Mouse (Mus musculus): Measurements from ENCODE around the gene H2al1d.
"Not testable (repeated sequence)": the region's sequence is repeated elsewhere in the genome, so short reads cannot be mapped to it uniquely, and the experiment has no call there.

Gene H2al1d

DNA sequence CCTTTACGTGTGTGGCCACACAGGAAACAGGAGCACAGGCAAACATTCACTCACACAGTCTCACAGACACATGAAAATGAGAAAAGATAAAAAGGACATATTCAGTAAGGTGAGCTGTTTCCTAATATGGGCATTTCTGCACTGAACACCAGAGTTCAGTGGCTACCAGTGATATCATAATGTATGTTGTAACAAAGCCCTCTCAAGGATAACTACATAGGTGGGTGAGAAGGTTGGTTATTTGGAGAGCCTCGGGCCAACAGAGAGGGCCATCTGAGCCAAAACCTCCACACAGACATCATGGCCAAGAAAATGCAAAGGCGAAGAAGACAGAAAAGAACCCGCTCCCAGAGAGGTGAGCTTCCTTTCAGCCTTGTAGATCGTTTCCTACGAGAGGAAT lies at the start of gene H2al1d:
Gene H2al1d, plus strand, starts transcription at position 301 of the 400 bp plus-strand sequence.
- DNase-seq (ENCODE audit: low spot score in 2 of 2), result not testable (repeated sequence)

DNA sequence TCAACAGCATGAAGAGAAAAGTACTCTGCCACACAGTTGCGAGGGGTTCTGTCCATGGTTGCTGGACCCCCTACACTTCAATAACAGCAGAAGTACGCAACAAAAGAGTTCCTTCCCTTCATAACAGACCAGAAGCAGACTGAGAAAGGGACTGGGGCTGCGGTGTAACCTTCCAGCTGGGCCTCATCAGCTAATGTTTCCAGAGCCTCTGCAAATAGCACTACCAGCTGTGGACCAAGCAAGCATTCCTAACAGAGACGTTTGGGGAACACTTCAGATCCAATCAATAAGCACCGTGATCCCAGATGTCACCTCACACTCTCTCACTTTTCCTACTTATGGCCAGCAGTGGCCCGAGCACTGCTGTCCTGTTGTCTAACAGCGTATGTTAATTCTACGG lies 43.7 kb upstream of the H2al1d start:
- no peak for DNase-seq (ENCODE audit: low spot score in 2 of 2)

DNA sequence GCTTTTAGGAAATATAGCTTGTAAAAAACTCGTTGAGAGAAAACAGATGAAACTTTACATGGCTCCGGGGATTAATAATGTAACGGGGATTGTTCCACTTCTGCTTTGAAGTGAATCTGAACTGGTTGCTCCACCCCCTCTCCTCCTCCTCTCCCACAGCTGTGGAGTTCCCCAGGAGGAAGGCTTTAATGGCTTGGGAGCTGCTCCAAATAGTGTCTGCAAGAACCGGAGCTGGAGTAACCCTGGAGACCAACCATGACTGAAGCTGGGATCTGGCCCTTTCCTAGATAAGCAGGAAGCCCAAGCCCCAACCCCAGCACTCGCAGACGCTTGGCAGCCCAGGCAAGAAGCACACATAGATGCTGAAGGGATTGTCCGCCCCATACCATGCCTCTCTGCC lies 40.8 kb upstream of the H2al1d start:
- no peak for DNase-seq (ENCODE audit: low spot score in 2 of 2)

DNA sequence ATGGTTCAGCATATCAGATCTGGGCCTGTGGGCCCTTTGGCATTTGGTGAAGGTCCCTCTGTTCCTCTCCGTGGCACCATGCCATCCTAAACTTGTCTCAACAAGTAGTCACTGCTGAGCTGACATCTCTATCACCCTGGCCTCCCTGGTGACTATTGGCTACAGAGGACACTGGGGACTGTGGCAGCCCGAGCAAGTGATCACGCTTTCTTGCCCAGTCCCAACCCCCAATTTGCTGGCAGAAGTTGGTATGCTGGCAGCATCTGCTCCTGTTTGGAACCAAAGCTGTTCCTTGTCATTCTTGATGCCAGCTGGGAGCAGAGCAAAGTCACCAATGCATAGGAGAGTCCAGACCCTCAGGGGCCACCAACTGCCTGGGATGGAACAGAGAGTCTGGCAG lies 39.5 kb upstream of the H2al1d start:
- no peak for DNase-seq (ENCODE audit: low spot score in 2 of 2)

DNA sequence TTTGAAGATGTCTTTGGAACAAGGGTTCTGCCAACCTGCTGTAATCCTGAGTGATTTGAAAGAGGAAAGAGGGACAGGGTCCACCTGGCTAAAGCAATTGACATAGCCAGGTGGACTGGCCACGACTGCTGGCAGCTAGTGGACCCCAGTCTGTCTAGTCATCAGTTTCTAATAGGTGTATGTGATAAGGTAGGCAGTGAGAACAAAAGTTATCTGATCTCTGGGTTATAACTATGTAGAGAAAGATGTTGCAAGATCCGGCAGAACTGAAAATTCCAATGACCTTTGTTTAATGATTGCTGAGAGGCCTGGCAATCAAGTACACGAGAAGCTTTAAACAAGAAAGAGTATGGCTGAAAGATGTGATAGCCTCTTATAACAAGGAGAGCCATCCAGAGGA lies 35.4 kb upstream of the H2al1d start:
- DNase-seq (ENCODE audit: low spot score in 2 of 2), result no peak

DNA sequence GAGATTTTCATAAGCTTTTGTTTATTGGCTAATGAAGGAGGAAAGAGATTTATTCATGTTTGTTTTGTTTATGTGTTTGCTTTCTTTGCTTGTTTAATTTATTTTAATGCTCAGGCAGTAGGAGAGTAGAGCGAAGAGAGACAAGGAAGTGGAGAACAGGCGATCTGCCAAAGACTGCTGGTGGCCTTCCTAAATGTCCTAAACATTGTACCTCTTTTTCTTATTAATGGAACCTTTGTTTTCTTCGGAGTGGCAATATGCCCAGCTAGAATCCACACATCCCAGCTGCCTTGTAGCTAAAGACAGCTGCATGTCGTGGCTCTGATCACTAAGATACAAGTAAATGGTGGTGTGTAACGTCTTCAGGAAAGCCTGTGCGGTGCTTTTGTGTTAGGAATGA lies 31.5 kb upstream of the H2al1d start:
- DNase-seq (ENCODE audit: low spot score in 2 of 2), result no peak

DNA sequence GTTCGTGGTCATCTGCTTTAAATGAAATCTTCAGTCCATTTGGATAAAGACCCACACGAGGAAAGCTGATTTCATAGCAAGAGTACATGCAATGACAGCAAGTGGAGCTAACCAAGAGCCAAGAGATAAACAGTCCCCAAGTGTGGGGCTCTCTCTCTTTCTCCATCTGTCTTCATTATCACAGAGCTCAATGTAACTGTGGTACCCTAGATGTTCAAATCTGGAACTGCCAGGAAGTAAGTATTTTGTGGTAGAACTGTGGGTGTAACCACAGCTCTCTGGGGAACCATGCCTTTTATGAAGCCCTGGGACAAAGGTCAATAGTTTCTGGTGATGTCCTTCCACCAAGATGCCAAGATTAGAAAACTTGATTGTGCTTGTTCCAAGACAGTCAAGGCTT lies 27.9 kb upstream of the H2al1d start:
- no peak for DNase-seq (ENCODE audit: low spot score in 2 of 2)

DNA sequence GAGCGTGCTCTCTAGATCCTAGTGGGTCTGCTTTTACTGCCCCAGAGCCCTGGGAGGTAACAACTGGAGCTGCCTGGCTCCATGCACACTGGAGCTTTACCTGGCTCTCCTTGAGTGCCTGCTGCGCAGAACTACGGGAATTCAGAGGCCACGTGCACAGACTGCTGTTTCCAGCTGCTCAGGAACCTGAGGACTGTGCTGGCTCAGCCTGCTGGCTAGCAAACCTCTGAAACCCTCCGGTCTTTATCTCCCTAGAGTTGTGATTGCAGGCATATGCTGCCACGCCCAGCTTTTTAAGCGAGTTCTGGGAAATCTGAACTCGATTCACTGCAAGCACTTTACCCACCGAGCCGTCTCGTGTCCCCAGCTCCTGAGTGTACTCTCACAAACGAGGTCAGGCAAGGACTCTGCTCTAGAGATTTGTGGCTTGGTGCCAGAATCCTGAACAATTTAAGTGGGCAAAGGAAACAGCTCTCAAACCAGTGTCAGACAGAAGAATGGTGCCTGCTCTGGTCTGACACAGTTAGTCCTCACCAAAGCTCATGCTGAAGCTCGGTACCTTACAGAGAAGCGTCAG lies 20.2 kb upstream of the H2al1d start:
- DNase-seq (ENCODE audit: low spot score in 2 of 2), result no peak

DNA sequence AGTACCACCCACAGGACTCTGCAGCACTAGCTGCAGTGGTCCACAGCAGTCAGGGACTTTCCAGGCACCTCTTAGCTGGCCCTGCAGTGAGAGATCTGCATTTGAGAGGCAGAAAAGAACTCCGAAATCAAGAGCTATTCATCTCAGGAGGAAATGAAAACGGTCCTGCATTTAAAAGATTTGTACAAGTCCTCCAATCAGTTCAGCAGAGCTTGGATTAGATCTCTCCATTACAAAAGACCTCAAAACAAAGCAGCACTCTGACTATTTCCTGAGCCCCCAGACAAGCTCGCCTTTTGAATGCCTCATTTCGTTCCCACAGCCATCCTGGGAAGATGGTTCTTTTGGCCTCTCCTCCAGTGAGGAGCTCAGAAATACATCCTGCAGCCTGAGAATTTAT lies 19.4 kb upstream of the H2al1d start:
- DNase-seq (ENCODE audit: low spot score in 2 of 2), result no peak

DNA sequence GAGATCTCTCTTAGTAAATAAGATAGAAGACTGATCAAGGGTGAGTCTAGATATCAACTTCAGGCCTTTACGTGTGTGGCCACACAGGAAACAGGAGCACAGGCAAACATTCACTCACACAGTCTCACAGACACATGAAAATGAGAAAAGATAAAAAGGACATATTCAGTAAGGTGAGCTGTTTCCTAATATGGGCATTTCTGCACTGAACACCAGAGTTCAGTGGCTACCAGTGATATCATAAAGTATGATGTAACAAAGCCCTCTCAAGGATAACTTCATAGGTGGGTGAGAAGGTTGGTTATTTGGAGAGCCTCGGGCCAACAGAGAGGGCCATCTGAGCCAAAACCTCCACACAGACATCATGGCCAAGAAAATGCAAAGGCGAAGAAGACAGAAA lies 9.7 kb upstream of the H2al1d start, which contains the start of gene H2al1a:
Gene H2al1a, plus strand, starts transcription at position 301 of the 400 bp plus-strand sequence.
- DNase-seq (ENCODE audit: low spot score in 2 of 2), result not testable (repeated sequence)

DNA sequence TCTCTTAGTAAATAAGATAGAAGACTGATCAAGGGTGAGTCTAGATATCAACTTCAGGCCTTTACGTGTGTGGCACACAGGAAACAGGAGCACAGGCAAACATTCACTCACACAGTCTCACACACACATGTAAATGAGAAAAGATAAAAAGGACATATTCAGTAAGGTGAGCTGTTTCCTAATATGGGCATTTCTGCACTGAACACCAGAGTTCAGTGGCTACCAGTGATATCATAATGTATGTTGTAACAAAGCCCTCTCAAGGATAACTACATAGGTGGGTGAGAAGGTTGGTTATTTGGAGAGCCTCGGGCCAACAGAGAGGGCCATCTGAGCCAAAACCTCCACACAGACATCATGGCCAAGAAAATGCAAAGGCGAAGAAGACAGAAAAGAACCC lies 6.5 kb upstream of the H2al1d start, which contains the start of gene H2al1b:
Gene H2al1b, plus strand, starts transcription at position 301 of the 400 bp plus-strand sequence.
- not testable (repeated sequence) for DNase-seq (ENCODE audit: low spot score in 2 of 2)

DNA sequence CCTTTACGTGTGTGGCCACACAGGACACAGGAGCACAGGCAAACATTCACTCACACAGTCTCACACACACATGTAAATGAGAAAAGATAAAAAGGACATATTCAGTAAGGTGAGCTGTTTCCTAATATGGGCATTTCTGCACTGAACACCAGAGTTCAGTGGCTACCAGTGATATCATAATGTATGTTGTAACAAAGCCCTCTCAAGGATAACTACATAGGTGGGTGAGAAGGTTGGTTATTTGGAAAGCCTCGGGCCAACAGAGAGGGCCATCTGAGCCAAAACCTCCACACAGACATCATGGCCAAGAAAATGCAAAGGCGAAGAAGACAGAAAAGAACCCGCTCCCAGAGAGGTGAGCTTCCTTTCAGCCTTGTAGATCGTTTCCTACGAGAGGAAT lies 3.3 kb upstream of the H2al1d start, which contains the start of gene H2al1c:
Gene H2al1c, plus strand, starts transcription at position 301 of the 400 bp plus-strand sequence.
- DNase-seq (ENCODE audit: low spot score in 2 of 2), result not testable (repeated sequence)

DNA sequence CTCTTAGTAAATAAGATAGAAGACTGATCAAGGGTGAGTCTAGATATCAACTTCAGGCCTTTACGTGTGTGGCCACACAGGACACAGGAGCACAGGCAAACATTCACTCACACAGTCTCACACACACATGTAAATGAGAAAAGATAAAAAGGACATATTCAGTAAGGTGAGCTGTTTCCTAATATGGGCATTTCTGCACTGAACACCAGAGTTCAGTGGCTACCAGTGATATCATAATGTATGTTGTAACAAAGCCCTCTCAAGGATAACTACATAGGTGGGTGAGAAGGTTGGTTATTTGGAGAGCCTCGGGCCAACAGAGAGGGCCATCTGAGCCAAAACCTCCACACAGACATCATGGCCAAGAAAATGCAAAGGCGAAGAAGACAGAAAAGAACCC lies 3.0 kb downstream of the H2al1d start, which contains the start of gene H2al1e:
Gene H2al1e, plus strand, starts transcription at position 301 of the 400 bp plus-strand sequence.
- not testable (repeated sequence) for DNase-seq (ENCODE audit: low spot score in 2 of 2)

DNA sequence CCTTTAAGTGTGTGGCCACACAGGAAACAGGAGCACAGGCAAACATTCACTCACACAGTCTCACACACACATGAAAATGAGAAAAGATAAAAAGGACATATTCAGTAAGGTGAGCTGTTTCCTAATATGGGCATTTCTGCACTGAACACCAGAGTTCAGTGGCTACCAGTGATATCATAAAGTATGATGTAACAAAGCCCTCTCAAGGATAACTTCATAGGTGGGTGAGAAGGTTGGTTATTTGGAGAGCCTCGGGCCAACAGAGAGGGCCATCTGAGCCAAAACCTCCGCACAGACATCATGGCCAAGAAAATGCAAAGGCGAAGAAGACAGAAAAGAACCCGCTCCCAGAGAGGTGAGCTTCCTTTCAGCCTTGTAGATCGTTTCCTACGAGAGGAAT lies 6.2 kb downstream of the H2al1d start, which contains the start of gene H2al1f:
Gene H2al1f, plus strand, starts transcription at position 301 of the 400 bp plus-strand sequence.
- DNase-seq (ENCODE audit: low spot score in 2 of 2), result not testable (repeated sequence)

DNA sequence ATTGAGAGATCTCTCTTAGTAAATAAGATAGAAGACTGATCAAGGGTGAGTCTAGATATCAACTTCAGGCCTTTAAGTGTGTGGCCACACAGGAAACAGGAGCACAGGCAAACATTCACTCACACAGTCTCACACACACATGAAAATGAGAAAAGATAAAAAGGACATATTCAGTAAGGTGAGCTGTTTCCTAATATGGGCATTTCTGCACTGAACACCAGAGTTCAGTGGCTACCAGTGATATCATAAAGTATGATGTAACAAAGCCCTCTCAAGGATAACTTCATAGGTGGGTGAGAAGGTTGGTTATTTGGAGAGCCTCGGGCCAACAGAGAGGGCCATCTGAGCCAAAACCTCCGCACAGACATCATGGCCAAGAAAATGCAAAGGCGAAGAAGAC lies 9.3 kb downstream of the H2al1d start, which contains the start of gene H2al1g:
Gene H2al1g, plus strand, starts transcription at position 301 of the 400 bp plus-strand sequence.
- DNase-seq (ENCODE audit: low spot score in 2 of 2), result not testable (repeated sequence)

DNA sequence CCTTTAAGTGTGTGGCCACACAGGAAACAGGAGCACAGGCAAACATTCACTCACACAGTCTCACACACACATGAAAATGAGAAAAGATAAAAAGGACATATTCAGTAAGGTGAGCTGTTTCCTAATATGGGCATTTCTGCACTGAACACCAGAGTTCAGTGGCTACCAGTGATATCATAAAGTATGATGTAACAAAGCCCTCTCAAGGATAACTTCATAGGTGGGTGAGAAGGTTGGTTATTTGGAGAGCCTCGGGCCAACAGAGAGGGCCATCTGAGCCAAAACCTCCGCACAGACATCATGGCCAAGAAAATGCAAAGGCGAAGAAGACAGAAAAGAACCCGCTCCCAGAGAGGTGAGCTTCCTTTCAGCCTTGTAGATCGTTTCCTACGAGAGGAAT lies 12.6 kb downstream of the H2al1d start, which contains the start of gene H2al1h:
Gene H2al1h, plus strand, starts transcription at position 301 of the 400 bp plus-strand sequence.
- not testable (repeated sequence) for DNase-seq (ENCODE audit: low spot score in 2 of 2)

DNA sequence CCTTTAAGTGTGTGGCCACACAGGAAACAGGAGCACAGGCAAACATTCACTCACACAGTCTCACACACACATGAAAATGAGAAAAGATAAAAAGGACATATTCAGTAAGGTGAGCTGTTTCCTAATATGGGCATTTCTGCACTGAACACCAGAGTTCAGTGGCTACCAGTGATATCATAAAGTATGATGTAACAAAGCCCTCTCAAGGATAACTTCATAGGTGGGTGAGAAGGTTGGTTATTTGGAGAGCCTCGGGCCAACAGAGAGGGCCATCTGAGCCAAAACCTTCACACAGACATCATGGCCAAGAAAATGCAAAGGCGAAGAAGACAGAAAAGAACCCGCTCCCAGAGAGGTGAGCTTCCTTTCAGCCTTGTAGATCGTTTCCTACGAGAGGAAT lies 15.7 kb downstream of the H2al1d start, which contains the start of gene H2al1i:
Gene H2al1i, plus strand, starts transcription at position 301 of the 400 bp plus-strand sequence.
- not testable (repeated sequence) for DNase-seq (ENCODE audit: low spot score in 2 of 2)

DNA sequence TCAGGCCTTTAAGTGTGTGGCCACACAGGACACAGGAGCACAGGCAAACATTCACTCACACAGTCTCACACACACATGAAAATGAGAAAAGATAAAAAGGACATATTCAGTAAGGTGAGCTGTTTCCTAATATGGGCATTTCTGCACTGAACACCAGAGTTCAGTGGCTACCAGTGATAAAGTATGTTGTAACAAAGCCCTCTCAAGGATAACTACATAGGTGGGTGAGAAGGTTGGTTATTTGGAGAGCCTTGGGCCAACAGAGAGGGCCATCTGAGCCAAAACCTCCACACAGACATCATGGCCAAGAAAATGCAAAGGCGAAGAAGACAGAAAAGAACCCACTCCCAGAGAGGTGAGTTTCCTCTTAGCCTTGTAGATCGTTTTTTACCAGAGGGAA lies 18.9 kb downstream of the H2al1d start, which contains the start of gene H2al1j:
Gene H2al1j, plus strand, starts transcription at position 301 of the 400 bp plus-strand sequence.
- not testable (repeated sequence) for DNase-seq (ENCODE audit: low spot score in 2 of 2)

DNA sequence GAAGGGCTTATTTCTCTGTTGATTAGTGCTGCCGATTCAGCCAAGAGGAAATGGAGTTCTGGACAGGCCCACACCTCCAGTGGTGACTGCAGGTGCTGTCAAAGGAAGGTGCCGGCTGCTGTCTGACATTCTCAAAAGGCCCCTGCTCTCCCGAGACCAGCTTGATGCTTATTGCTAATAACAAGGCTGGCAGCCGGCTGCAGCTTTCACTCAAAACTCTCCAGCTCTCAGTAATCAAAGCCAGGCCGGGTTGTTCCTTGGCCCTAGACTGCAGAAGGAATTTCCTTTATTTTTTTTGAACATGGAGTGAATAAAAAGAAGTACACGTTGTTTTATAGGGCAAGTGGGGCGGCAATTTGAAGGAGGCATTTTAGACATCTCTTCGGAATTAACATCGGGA lies 37.1 kb downstream of the H2al1d start:
- DNase-seq (ENCODE audit: low spot score in 2 of 2), result no peak

DNA sequence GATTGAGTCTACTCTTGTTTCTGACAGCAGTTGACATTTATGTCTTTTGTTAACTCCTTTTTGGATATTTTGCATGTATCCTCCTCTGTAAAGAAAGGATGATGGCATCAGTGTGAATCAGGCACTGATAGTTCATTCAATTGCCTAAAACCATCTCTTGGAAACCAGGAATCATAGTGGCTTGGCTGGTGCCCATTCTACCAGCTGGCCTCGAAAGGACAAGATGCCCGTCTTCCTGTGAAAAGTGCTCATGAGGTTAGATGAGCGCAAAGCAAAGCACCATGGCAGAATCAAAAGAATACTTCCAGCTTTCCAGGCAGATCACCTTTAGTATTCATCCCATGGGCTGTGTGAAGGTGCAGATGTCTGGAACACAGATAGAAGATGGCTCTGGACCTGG lies 38.1 kb downstream of the H2al1d start:
- no peak for DNase-seq (ENCODE audit: low spot score in 2 of 2)

Data from spleen, postnatal 10 days (tissue).